Mouse (Mus musculus): Measurements from ENCODE around the gene Scgb1b18. TPM values are rescaled to one million over a fixed set of nuclear protein-coding genes. Genes with fewer than 3 reads are reported as not detected.
"Not testable (repeated sequence)": the region's sequence is repeated elsewhere in the genome, so short reads cannot be mapped to it uniquely, and the experiment has no call there.

Gene Scgb1b18
- polyA plus RNA-seq (2015; fragmentation: Nextera tagmentation; extraction: Ambion mirVana) = not detected in 2 replicates

- H3K36me3 ChIP-seq (ENCODE audit: control insufficient read depth, insufficient read depth, low read length); H3K9me3 ChIP-seq (ENCODE audit: control insufficient read depth, low read length); H3K4me1 ChIP-seq (replicated peaks; ENCODE audit: control insufficient read depth, insufficient read depth); H3K27ac ChIP-seq (replicated peaks); H3K27me3 ChIP-seq (ENCODE audit: control insufficient read depth, insufficient read depth, low read length); ATAC-seq (ENCODE audit: low FRiP score, low TSS enrichment); H3K4me2 ChIP-seq (replicated peaks; ENCODE audit: low read depth); H3K4me3 ChIP-seq (ENCODE audit: low read depth, low read length); DNase-seq (ENCODE audit: low spot score); H3K9ac ChIP-seq (ENCODE audit: low read length): not testable (repeated sequence)
- no CpG with 5 or more reads among the region's 2 CpGs for whole genome bisulfite sequencing
Observed at GRCm38 (mm10) chr7:33185268-33185667, at the start of gene Scgb1b18. TSS of gene Scgb1b18 (plus strand) at chr7:33185568.

GRCm38 (mm10) chr7:33173764-33174163, 11.6 kb upstream of the Scgb1b18 start, which contains the start of gene Scgb2b18:
TSS of gene Scgb2b18 (minus strand) at chr7:33173864.
- ATAC-seq (ENCODE audit: low FRiP score, low TSS enrichment) = not testable (repeated sequence)

More at GRCm38 (mm10) chr7:33173764-33174163, 11.6 kb upstream of the Scgb1b18 start, which contains the start of gene Scgb2b18:
- not testable (repeated sequence) for H3K27me3 ChIP-seq (ENCODE audit: control insufficient read depth, insufficient read depth, low read length); H3K4me2 ChIP-seq (replicated peaks; ENCODE audit: low read depth); H3K36me3 ChIP-seq (ENCODE audit: control insufficient read depth, insufficient read depth, low read length); DNase-seq (ENCODE audit: low spot score); H3K4me1 ChIP-seq (replicated peaks; ENCODE audit: control insufficient read depth, insufficient read depth); H3K4me3 ChIP-seq (ENCODE audit: low read depth, low read length); H3K27ac ChIP-seq (replicated peaks); H3K9ac ChIP-seq (ENCODE audit: low read length); H3K9me3 ChIP-seq (ENCODE audit: control insufficient read depth, low read length)
- 87% methylated on average over 2 of the region's 2 CpGs for WGBS

Other genes with a start within 250 kb of the Scgb1b18 start
- gene Scgb2b17, start 129.0 kb upstream of the Scgb1b18 start, polyA plus RNA-seq (2015; fragmentation: Nextera tagmentation; extraction: Ambion mirVana) = not detected in 2 replicates
- not detected in 2 replicates for gene Scgb1b17, start 122.1 kb upstream of the Scgb1b18 start, polyA plus RNA-seq (2015; fragmentation: Nextera tagmentation; extraction: Ambion mirVana)
- gene Scgb2b18, start 11.7 kb upstream of the Scgb1b18 start, polyA plus RNA-seq (2015; fragmentation: Nextera tagmentation; extraction: Ambion mirVana) = not detected in 2 replicates
- gene Scgb2b19, start 94.8 kb downstream of the Scgb1b18 start, polyA plus RNA-seq (2015; fragmentation: Nextera tagmentation; extraction: Ambion mirVana) = not detected in 2 replicates
- gene Scgb1b19, start 101.7 kb downstream of the Scgb1b18 start, polyA plus RNA-seq (2015; fragmentation: Nextera tagmentation; extraction: Ambion mirVana) = not detected in 2 replicates
- not detected in 2 replicates for gene Scgb2b20, start 180.8 kb downstream of the Scgb1b18 start, polyA plus RNA-seq (2015; fragmentation: Nextera tagmentation; extraction: Ambion mirVana)
- not detected in 2 replicates for gene Scgb1b20, start 187.7 kb downstream of the Scgb1b18 start, polyA plus RNA-seq (2015; fragmentation: Nextera tagmentation; extraction: Ambion mirVana)